Mouse (Mus musculus) brain, embryonic 14.5 days (tissue): ENCODE measurements at regions not wholly inside any gene's neighbourhood (a gene's known extent, or its start where the extent isn't known, plus 50 kb on each side); places are given as distances from the start of the nearest gene placed in this dataset.
A peak's percentile ranks its signal among the peaks of the same experiment; 100 is the strongest.

Source experiments
- DNase-seq: peaks from one replicate; pipeline ENCODE4 v3.0.0-alpha.2; 2011; ENCODE audit warnings: low read depth
- CTCF ChIP-seq: fragments of 200-500 bp; IDR thresholded peaks from 2 replicates; pipeline ENCODE4 v1.5.1; 2012; ENCODE audit warnings: inconsistent platforms, mild to moderate bottlenecking, moderate library complexity, borderline replicate concordance; ENCODE audit not compliant: insufficient read depth, insufficient read length; ENCODE audit errors: extremely low read depth
- POLR2A ChIP-seq: fragments of 200-500 bp; IDR thresholded peaks from 2 replicates; pipeline ENCODE4 v1.6.1; 2012; ENCODE audit warnings: mild to moderate bottlenecking, inconsistent platforms, borderline replicate concordance; ENCODE audit not compliant: poor library complexity, insufficient read depth, insufficient read length, severe bottlenecking; ENCODE audit errors: extremely low read depth

- peak; percentile 75 for DNase-seq
- TF ChIP-seq POLR2A (no peak), CTCF (peak; percentile 44; the same call in 1 of the 2 replicates)
Observed at GRCm38 (mm10) chr6:78899952-78900351, 431.3 kb upstream of the Reg3g start.

DNA sequence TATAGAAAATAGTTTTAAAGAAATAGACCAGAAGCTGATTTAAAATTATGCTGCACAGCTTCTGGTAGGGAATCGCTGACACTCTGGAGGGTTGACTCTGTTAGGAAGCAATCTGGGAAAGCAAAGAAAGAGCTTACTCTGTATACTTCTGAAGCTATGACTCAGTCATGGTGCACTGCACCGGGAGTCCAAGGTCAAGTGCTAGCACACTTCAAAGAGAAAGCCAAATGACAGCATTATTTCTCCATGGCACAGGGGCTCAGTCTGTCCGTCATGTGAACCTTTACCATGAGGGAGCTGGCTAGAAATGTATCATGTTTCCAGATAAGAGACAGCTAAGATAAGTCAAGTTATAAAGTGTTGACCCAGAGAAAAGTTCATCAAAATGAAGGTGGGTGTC is 424.1 kb upstream of the Reg3g start:
- TF ChIP-seq POLR2A: no peak
- no peak for TF ChIP-seq CTCF

GRCm38 (mm10) chr6:78863031-78863430 is 394.4 kb upstream of the Reg3g start:
- no peak for TF ChIP-seq CTCF
- no peak for TF ChIP-seq POLR2A
- no peak for DNase-seq

More for the DNA sequence above, 424.1 kb upstream of the Reg3g start:
- DNase-seq: no peak

- TF ChIP-seq CTCF: no peak
- no peak for DNase-seq
Observed at GRCm38 (mm10) chr6:78841261-78841660, 372.6 kb upstream of the Reg3g start.

DNA sequence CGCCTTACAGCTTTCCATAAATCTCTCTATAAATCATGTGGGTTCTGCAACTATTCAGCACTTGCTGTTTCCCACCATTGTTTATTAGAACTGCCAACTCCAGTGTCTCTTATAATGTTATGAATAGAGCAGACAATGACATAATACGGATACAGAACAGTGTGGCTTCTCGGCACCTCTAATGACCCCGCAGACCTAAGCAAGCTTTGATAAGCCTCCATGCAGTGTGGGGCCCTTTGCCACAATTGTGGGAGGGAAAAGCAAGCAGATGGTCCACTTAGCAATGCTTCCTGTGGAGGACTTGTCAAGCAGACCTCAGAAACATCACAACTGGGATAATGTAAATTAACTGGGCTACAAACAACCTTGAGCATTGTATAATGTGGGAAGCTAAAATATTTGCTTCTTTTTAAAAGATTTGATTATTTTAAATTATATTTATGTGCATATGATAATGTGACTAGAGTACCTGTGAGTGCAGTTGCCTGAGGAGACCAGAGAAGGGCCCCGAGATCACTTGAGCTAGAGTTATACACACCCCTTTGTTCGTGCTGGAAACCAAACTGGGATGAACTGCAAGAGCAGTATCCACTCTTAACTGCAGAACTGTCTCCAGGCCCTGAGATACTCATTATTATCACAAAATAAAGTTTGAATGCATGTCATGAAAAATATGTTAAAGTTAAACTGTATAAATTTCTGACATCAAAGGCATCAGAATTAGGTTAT is 357.4 kb upstream of the Reg3g start:
- DNase-seq: peak; percentile 51

DNA sequence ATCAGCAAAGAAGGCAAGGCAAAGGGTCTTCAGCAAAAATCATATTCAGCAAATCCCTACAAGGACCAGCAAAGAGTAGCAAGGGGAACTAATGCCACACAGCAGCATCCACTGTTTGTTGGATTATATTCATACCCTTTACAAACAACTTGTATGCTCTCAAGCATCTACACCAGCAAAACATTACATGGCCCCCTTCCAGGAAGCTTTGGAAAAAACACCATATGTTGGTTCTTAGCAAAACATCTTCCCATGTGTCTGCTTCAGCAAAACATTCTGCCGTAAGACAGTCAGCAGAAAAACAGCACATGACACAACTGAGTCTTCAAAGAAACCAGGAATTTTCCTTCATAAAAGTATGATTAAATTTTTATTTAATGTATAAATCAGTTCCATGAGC is 352.6 kb upstream of the Reg3g start:
- no peak for TF ChIP-seq CTCF
- TF ChIP-seq POLR2A: no peak
- peak; percentile 59 for DNase-seq

More for the DNA sequence above, 357.4 kb upstream of the Reg3g start:
- TF ChIP-seq CTCF (no peak), POLR2A (no peak)

GRCm38 (mm10) chr6:78797013-78797412 is 328.3 kb upstream of the Reg3g start:
- DNase-seq: peak; percentile 18
- no peak for TF ChIP-seq POLR2A
- no peak for TF ChIP-seq CTCF

DNA sequence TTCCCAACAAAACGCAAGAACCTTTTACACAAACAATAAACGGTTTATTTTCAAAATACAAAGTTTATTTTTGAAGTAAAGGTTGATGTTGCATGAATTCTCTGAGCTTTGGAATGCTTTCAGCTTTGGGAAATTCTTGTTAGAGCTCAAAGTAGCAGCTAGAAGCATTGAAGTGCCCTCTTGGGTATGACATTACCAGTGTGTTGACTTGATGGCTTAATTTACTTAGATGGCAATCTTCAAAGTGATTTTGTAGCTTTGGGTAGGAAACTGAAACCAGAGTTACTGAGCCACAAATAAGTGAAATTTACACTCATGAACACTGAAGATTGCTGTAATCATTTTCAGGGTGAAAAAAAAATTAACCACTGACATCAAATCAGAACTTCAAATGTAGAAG is 320.3 kb upstream of the Reg3g start:
- no peak for DNase-seq

DNA sequence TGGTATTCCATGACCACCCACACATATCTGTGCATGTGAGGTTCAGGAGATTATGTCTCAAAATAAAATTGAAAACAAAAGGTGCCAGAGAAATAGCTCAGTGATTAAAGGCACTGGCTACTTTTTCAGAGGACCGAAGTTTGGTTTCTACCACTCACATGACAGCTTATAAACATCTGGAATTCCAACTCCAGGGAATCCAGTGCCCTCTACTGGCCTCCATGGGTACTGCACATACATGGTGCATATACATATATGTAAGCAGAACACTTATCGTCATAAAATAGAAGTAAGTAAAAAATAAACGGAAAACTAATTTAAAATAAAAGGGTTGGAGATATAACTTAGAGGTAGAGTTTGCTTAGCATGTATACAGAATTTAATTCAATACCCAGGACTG is 288.9 kb upstream of the Reg3g start:
- DNase-seq: no peak
- TF ChIP-seq CTCF: peak; percentile 3; the same call in 1 of the 2 replicates
- no peak for TF ChIP-seq POLR2A

More for the DNA sequence above, 320.3 kb upstream of the Reg3g start:
- TF ChIP-seq POLR2A (no peak), CTCF (no peak)
